ENCODE assay signal across 8 mouse cellular contexts in genomic region chr7:135792918-135793317, GRCm38 (mm10).
DNase-seq lines count a peak whose midpoint lies in the region; ATAC-seq and TF ChIP-seq lines count a peak whose summit lies in the region.

No protein-coding gene starts in this region.

- intact Hi-C loops in gastrocnemius, adult 2 months (cut with DNase I) = no loop called here

- H3K9me3 ChIP-seq in lung, embryonic 14.5 days (ENCODE audit: low read depth, low read length) = no peaks in the 10 kb centered on the region
- H3K9me3 ChIP-seq in intestine, embryonic 16.5 days (ENCODE audit: control insufficient read depth, low read length) = no peaks in the 10 kb centered on the region

- H3K27me3 ChIP-seq in thymus, adult 2 months (ENCODE audit: control insufficient read depth, insufficient read depth, low read length) = no peaks in the 10 kb centered on the region
- H3K27me3 ChIP-seq in lung, embryonic 14.5 days (ENCODE audit: insufficient read depth, low read length) = no peaks in the 10 kb centered on the region
- H3K27me3 ChIP-seq in splenic B cell, adult 2 months (ENCODE audit: control insufficient read depth, insufficient read depth, low read length, poor library complexity, severe bottlenecking) = no peaks in the 10 kb centered on the region
- no peaks in the 10 kb centered on the region for H3K27me3 ChIP-seq in intestine, embryonic 16.5 days (replicated peaks; ENCODE audit: control insufficient read depth, insufficient read depth, low read length)

- H3K36me3 ChIP-seq in thymus, adult 2 months (ENCODE audit: control insufficient read depth, insufficient read depth, low read length) = no peaks in the 10 kb centered on the region
- no peaks in the 10 kb centered on the region for H3K36me3 ChIP-seq in lung, embryonic 14.5 days (ENCODE audit: insufficient read depth)
- no peaks in the 10 kb centered on the region for H3K36me3 ChIP-seq in splenic B cell, adult 2 months (ENCODE audit: control insufficient read depth, insufficient read depth, low read length, poor library complexity, severe bottlenecking)
- no peaks in the 10 kb centered on the region for H3K36me3 ChIP-seq in intestine, embryonic 16.5 days (ENCODE audit: control insufficient read depth, insufficient read depth, low read length)

- no peak overlapping the region for H3K4me2 ChIP-seq in lung, embryonic 14.5 days
- no peak overlapping the region for H3K4me2 ChIP-seq in intestine, embryonic 16.5 days (ENCODE audit: low read depth, low read length)

- H3K9ac ChIP-seq in lung, embryonic 14.5 days = no peak overlapping the region
- H3K9ac ChIP-seq in intestine, embryonic 16.5 days (ENCODE audit: low read depth, low read length) = no peak overlapping the region

- WGBS in thymus, adult 2 months = 29% methylated on average over 8 of the region's 8 CpGs
- WGBS in lung, embryonic 14.5 days = 35% methylated on average over 8 of the region's 8 CpGs
- 35% methylated on average over 8 of the region's 8 CpGs for WGBS in intestine, embryonic 16.5 days

- peak; percentile 72 for TF ChIP-seq CTCF in gastrocnemius, adult 2 months (IDR thresholded peaks at IDR 0.05)
- peak; percentile 87; the same call in 1 of the 2 replicates for TF ChIP-seq CTCF in thymus, adult 2 months (IDR thresholded peaks at IDR 0.05; ENCODE audit: borderline replicate concordance, control insufficient read depth, extremely low read depth, insufficient read depth, low read length, poor library complexity)
- TF ChIP-seq CTCF in lung, embryonic 14.5 days (IDR thresholded peaks at IDR 0.05; ENCODE audit: low read depth) = peak; percentile 78

- DNase-seq in gastrocnemius, adult 2 months = no peak
- DNase-seq in gastrocnemius, postnatal 4 days (ENCODE audit: low spot score in 2 of 2) = no peak
- peak; percentile 53 for DNase-seq in thymus, adult 2 months
- no peak for DNase-seq in thymus, adult 18-20 months
- peak; percentile 64 for DNase-seq in lung, embryonic 14.5 days
- DNase-seq in splenic B cell, adult 2 months (ENCODE audit: low read depth, low spot score) = peak; percentile 54

- no peak overlapping the region for H3K4me3 ChIP-seq in gastrocnemius, adult 2 months
- no peak overlapping the region for H3K4me3 ChIP-seq in thymus, adult 2 months (ENCODE audit: control insufficient read depth, insufficient read depth, low read length)
- no peak overlapping the region for H3K4me3 ChIP-seq in lung, embryonic 14.5 days (ENCODE audit: low read depth, low read length)
- no peak overlapping the region for H3K4me3 ChIP-seq in intestine, embryonic 16.5 days (ENCODE audit: low read length)

- H3K4me1 ChIP-seq in thymus, adult 2 months (replicated peaks; ENCODE audit: control insufficient read depth, insufficient read depth, low read length) = no peaks in the 10 kb centered on the region
- H3K4me1 ChIP-seq in lung, embryonic 14.5 days (ENCODE audit: insufficient read depth) = no peaks in the 10 kb centered on the region
- no peaks in the 10 kb centered on the region for H3K4me1 ChIP-seq in intestine, embryonic 16.5 days (ENCODE audit: control insufficient read depth, insufficient read depth, low read length)

- TF ChIP-seq POLR2A in thymus, adult 2 months (IDR thresholded peaks at IDR 0.05; ENCODE audit: control insufficient read depth, extremely low read depth, insufficient read depth, low read length, poor library complexity) = no peak

- peak; percentile 85 for ATAC-seq in erythroid progenitor cell, adult 5-6 weeks (replicated peaks; ENCODE audit: low FRiP score, poor library complexity, severe bottlenecking)
- ATAC-seq in lung, embryonic 14.5 days (ENCODE audit: insufficient read depth) = peak; percentile 39; the same call in 1 of the 2 replicates
- ATAC-seq in intestine, embryonic 16.5 days = no peak

- no peak overlapping the region for H3K27ac ChIP-seq in gastrocnemius, adult 2 months
- H3K27ac ChIP-seq in thymus, adult 2 months (ENCODE audit: control insufficient read depth, insufficient read depth, low read length) = no peak overlapping the region
- no peak overlapping the region for H3K27ac ChIP-seq in lung, embryonic 14.5 days (ENCODE audit: low read depth)
- no peak overlapping the region for H3K27ac ChIP-seq in intestine, embryonic 16.5 days (ENCODE audit: low read length)

Comparison
In these comparisons a context has a peak if more than half of its experiments do, and no peak if none do; other contexts are left out.
1. DNase-seq: peak in thymus, adult 2 months (single experiment), lung, embryonic 14.5 days (single experiment) and splenic B cell, adult 2 months (single experiment); none in gastrocnemius, adult 2 months (single experiment), gastrocnemius, postnatal 4 days (0 of 2) and thymus, adult 18-20 months (0 of 2).
2. Peak in every context shown above with its lines, with median percentiles within 50 percentile points of each other: CTCF ChIP-seq.